Mouse (Mus musculus) liver, adult (tissue): ENCODE results near the gene Tex11.

Experiments
- GATA4 ChIP-seq: IDR thresholded peaks from 2 replicates; pipeline ENCODE4 v1.6.1; 2014; ENCODE audit warnings: mild to moderate bottlenecking, low read length; ENCODE audit not compliant: insufficient replicate concordance

The Tex11 gene

DNA sequence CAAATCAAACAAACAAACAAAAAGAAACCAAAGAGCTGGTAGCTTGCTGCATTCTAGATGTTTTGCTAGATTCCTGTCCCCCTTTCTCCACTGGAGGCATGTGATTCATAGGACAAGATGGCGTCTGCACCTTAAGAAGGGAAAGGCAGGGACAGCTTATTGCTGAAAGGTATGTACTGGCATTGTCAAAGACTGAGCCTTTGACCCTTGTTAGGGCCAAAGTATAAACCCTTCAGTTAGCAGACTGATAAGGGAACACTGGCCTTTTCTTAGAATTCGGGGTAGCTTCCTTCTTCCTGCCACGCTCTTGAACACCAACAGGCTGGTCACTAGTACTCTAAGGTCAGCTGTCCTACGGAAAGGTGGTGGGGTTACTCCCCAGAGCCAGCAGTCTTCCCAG, 262.1 kb downstream of the Tex11 start:
- TF ChIP-seq GATA4 = no peak

DNA sequence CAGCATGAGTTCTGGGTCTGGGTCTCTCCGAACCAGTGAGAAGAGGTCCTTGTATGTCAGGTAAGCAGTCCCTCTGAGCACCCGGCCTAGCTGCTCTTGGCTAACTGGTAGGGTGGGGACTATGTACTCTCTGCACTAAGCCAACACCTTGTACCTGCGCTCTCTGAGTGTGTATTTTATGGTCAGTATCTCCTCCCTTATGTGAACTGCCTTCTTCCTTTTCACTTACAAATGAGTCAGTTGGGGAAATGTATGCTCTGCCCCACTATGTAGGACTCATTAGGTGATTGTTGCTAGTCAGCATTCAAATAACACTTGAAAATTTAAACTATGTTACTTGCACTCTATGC, 262.8 kb downstream of the Tex11 start:
- TF ChIP-seq GATA4 = no peak

DNA sequence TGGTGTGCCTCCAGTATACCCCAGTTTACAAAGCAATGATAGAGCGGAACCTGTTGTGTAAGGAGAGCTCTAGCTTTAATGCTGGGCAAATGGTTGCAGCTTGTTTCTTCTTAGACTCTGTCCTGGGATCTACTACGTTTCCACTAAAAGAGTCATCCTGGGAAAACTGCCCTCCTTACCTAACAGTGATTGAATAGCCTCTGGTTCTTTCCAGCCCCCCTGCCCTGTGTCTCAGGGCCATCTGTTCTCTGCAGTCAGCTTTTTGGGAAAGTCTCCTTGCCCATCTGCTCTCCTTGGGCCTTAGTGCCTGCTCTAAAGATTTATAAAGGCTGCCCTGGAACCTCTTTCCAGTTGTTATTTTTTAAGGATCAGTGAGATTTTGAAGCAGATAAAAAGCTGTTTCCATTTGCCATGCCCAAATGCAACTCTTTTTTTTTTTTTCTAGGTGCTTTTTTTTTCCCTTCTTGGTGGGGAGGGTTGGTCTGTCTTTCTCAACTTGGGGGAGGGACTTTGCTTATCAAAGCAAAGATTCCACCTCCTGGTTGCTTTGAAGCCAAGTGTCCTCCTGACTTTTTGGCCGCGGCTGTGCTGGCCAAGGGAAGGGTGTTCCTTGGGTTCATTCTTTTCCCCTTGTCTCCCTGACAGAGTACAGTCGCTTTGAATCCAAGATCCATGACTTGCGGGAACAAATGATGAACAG, 263.3 kb downstream of the Tex11 start:
- no peak for TF ChIP-seq GATA4

DNA sequence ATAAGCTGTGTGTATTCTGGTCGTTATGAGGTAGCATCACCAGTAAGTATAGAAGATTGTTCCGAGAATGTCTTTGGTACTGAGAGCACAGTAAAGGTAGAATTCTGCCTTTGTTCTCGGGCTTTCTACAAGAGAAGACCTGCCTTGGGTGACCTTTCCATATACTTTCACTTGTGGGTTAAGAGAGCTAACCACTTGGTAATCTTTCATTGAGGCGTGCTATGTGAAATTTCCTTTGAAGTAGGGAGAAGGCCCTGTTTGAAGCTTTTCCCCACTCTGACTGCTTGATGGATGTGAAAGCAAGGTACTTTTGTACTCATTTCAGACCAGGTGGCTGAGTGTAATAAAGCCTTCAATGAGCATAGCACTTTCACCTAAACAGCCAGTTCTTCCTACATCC, 270.1 kb downstream of the Tex11 start:
- TF ChIP-seq GATA4 = no peak
